In the genomic region with DNA sequence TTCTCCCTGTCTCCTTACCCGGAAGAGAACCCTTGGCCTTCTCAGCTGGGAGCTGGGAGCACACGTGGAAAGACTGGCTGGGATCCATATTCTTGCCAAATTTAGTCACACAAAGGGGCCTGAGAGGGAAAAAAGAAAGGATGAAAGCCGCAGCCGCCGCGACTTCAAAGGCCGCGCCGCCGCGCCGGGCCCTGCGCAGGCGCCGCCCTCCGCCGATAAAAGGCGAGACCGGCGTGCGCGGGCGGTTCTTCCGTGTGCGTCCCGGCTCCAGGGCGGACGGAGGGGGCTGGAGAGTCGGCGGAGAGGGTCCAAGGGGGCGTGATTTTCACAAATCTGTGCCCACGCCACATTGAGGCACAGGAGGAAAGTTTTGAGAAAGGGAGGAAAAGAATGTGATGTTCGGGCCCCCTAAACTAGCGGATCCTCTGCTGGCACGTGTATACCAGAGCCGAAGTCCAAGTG, we compare ENCODE assay signal across 8 mouse cellular contexts. TPM values are rescaled to one million over a fixed set of nuclear protein-coding genes. Genes with fewer than 3 reads are reported as not detected.
A peak's percentile ranks its signal among the peaks of the same experiment; 100 is the strongest.
DNase-seq lines count a peak whose midpoint lies in the region.

No protein-coding gene starts in this region.

- H3K27ac ChIP-seq in midbrain, embryonic 10.5 days (replicated peaks) = peak overlapping the region; percentile 86

- intact Hi-C loops in left cerebral cortex, postnatal 14 days (cut with DNase I) = no loop called here

- H3K36me3 ChIP-seq in midbrain, embryonic 10.5 days = no peaks in the 10 kb centered on the region

- WGBS in midbrain, embryonic 10.5 days = under 1% methylated on average over 36 of the region's 36 CpGs

- peaks cover 63% of the 10 kb centered on the region for H3K4me1 ChIP-seq in midbrain, embryonic 10.5 days

- no peaks in the 10 kb centered on the region for H3K9me3 ChIP-seq in midbrain, embryonic 10.5 days (replicated peaks)

- DNase-seq in left cerebral cortex, postnatal 14 days (ENCODE audit: low spot score in 2 of 2) = peak; percentile 33 to 43
- DNase-seq in left cerebral cortex, adult 11 months (ENCODE audit: low spot score) = no peak
- peak; percentile 77 to 88 for DNase-seq in adrenal gland, postnatal 36 days
- DNase-seq in frontal cortex, postnatal 36 days (ENCODE audit: low spot score in 2 of 2) = peak; percentile 15 to 25
- peak; percentile 33 for DNase-seq in kidney, postnatal 14 days
- peak; percentile 88 for DNase-seq in midbrain, embryonic 10.5 days (ENCODE audit: low spot score)
- DNase-seq in testis, postnatal 10 days (ENCODE audit: low spot score) = peak; percentile 62
- no peak for DNase-seq in gastrocnemius, postnatal 4 days (ENCODE audit: low spot score in 2 of 2)

- peak overlapping the region; percentile 54 for H3K4me3 ChIP-seq in midbrain, embryonic 10.5 days

- H3K27me3 ChIP-seq in midbrain, embryonic 10.5 days (ENCODE audit: low read depth, poor library complexity, severe bottlenecking) = peaks cover 68% of the 10 kb centered on the region

RNA-seq across cellular contexts. Expression of a gene that starts 4.3 kb away (rescaled TPM):
- total RNA-seq in left cerebral cortex, postnatal 14 days (2021) = 1 to 10 TPM; 6.3 to 8.4 TPM
- 10 to 100 TPM; 10.5 to 14.2 TPM for total RNA-seq in adrenal gland, postnatal 36 days (2021)
- polyA plus RNA-seq in midbrain, embryonic 10.5 days (2016; fragmentation: Nextera tagmentation; extraction: Ambion mirVana) = 58.4 and 60.6 TPM in 2 replicates
- total RNA-seq in gastrocnemius, postnatal 4 days (2021) = 1 to 10 TPM; 1.1 to 2.0 TPM

Comparison
In these comparisons a context has a peak if more than half of its experiments do, and no peak if none do; other contexts are left out.
1. DNase-seq: peak in left cerebral cortex, postnatal 14 days (2 of 2), adrenal gland, postnatal 36 days (2 of 2), frontal cortex, postnatal 36 days (2 of 2), kidney, postnatal 14 days (single experiment), midbrain, embryonic 10.5 days (single experiment) and testis, postnatal 10 days (single experiment); none in left cerebral cortex, adult 11 months (single experiment) and gastrocnemius, postnatal 4 days (0 of 2).